Mouse (Mus musculus): ENCODE measurements around the gene Thsd7b. TPM values are rescaled to one million over a fixed set of nuclear protein-coding genes. Genes with fewer than 3 reads are reported as not detected.

Gene Thsd7b
- polyA plus RNA-seq, 1 experiment from 2014 or later, result 0.77 TPM

- Histone ChIP-seq H3K27me3 (no peaks in the 10 kb centered on the region), H3K4me3 (replicated peaks) (no peak overlapping the region), H3K4me1 (no peaks in the 10 kb centered on the region), H3K27ac (no peak overlapping the region), H3K4me2 (no peak overlapping the region), H3K9me3 (replicated peaks) (no peaks in the 10 kb centered on the region), H3K36me3 (no peaks in the 10 kb centered on the region), H3K9ac (no peak overlapping the region)
- no peak for ATAC-seq (replicated peaks; ENCODE audit: low FRiP score)
These were observed 789.0 kb downstream of the Thsd7b start for GRCm38 (mm10) chr1:130062105-130062504.

DNA sequence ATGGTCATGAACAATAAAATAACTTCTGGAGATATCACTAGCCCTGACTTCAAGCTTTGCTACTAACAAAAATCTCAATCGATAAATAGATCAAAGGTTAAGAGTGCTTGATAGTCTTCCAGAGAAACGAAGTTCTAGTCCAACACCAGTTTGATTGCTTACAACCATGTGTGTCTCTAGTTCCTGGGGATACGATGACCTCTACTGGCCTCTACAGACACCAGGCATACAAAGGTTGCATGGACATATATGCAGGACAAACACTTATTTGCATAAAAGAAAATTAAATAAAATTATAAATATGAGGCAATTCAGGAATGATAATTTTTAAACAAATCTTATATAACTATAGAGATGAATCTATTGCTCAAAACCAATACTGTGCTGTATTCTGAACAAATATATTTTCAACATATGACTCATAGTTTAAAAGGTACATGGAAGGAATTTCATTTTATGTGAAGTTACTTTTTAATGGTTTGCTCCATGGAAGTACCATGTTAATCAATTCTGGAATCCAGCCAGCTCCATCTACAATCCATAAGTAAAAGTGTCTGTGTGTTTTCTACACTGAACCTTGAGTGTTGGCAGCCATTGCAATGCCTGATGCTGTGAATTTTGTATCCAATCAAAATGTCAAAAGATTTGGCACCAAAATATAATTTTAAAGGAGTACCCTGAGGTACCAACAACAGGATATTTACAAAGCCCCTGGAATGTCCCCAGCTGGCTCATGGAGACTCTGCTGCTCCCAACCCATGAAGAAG, 793.3 kb downstream of the Thsd7b start:
- Histone ChIP-seq H3K36me3 (no peaks in the 10 kb centered on the region), H3K4me1 (no peaks in the 10 kb centered on the region), H3K4me3 (replicated peaks) (no peak overlapping the region), H3K9me3 (replicated peaks) (no peaks in the 10 kb centered on the region), H3K27ac (no peak overlapping the region), H3K4me2 (no peak overlapping the region), H3K27me3 (no peaks in the 10 kb centered on the region), H3K9ac (no peak overlapping the region)
- no peak for ATAC-seq (replicated peaks; ENCODE audit: low FRiP score)
- WGBS, result 78% methylated on average over 3 of the region's 3 CpGs

GRCm38 (mm10) chr1:130083788-130084187, 810.7 kb downstream of the Thsd7b start:
- Histone ChIP-seq H3K4me2 (no peak overlapping the region), H3K9ac (no peak overlapping the region), H3K9me3 (replicated peaks) (no peaks in the 10 kb centered on the region), H3K27me3 (no peaks in the 10 kb centered on the region), H3K27ac (no peak overlapping the region), H3K36me3 (no peaks in the 10 kb centered on the region), H3K4me1 (no peaks in the 10 kb centered on the region), H3K4me3 (replicated peaks) (no peak overlapping the region)
- WGBS, result 75% methylated on average over 2 of the region's 2 CpGs
- no peak for ATAC-seq (replicated peaks; ENCODE audit: low FRiP score)

- H3K36me3 ChIP-seq, result no peaks in the 10 kb centered on the region
- H3K4me2 ChIP-seq, result no peak overlapping the region
- no peak overlapping the region for H3K27ac ChIP-seq
- H3K4me3 ChIP-seq (replicated peaks), result no peak overlapping the region
- no peaks in the 10 kb centered on the region for H3K4me1 ChIP-seq
- H3K9me3 ChIP-seq (replicated peaks), result no peaks in the 10 kb centered on the region
- ATAC-seq (replicated peaks; ENCODE audit: low FRiP score), result no peak
- WGBS, result 49% methylated on average over 3 of the region's 3 CpGs
- H3K9ac ChIP-seq, result no peak overlapping the region
- no peaks in the 10 kb centered on the region for H3K27me3 ChIP-seq
These were observed 812.1 kb downstream of the Thsd7b start for GRCm38 (mm10) chr1:130085207-130085606.

DNA sequence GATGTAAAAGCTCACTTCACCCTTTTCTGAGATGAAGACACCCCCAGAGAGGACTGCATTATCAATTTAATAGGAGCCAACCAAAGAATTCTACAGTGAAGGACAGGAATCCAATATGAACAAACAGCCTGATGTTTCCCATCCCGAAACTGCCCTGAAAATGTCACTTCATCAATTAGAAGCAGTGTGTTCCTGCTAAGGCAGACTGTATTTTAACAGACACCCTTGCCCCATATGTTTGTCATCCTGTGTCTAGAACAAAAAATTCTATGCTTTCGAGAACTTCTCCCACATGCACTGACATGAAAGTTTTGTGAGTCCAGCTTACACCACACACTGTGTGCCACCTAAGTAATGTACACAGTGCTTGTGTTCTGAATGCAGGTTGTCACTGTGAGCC, 812.8 kb downstream of the Thsd7b start:
- no peaks in the 10 kb centered on the region for H3K4me1 ChIP-seq
- H3K36me3 ChIP-seq, result no peaks in the 10 kb centered on the region
- no peak overlapping the region for H3K9ac ChIP-seq
- no peak overlapping the region for H3K4me2 ChIP-seq
- ATAC-seq (replicated peaks; ENCODE audit: low FRiP score), result no peak
- WGBS, result 81% methylated on average over 2 of the region's 2 CpGs
- H3K9me3 ChIP-seq (replicated peaks), result no peaks in the 10 kb centered on the region
- no peaks in the 10 kb centered on the region for H3K27me3 ChIP-seq
- H3K4me3 ChIP-seq (replicated peaks), result no peak overlapping the region
- H3K27ac ChIP-seq, result no peak overlapping the region

DNA sequence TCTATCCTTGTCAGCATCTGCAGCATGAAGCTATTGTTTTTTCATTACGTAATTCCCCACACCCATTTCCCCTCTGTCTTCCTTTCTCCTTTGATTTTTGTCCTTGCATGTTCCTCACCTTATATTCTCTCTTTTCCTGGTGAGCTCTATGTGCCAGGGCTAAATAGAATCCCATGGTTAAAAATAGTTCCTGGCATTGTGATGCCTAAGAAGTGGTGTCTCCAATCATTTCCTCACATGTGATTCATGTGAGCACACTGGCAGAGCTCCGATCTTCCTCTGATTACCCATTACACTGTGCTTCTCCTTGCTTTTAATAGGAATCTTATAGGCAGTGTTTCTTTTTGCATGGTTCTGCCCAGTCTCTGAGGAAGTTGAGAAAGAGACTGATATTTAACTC, 826.1 kb downstream of the Thsd7b start:
- no peak overlapping the region for H3K27ac ChIP-seq
- no peak overlapping the region for H3K9ac ChIP-seq
- H3K36me3 ChIP-seq, result no peaks in the 10 kb centered on the region
- no peaks in the 10 kb centered on the region for H3K9me3 ChIP-seq (replicated peaks)
- WGBS, result 72% methylated on average over 2 of the region's 2 CpGs
- H3K4me2 ChIP-seq, result no peak overlapping the region
- H3K27me3 ChIP-seq, result no peaks in the 10 kb centered on the region
- no peak overlapping the region for H3K4me3 ChIP-seq (replicated peaks)
- no peak for ATAC-seq (replicated peaks; ENCODE audit: low FRiP score)
- no peaks in the 10 kb centered on the region for H3K4me1 ChIP-seq

- no peak overlapping the region for H3K4me2 ChIP-seq
- no peaks in the 10 kb centered on the region for H3K4me1 ChIP-seq
- no peaks in the 10 kb centered on the region for H3K9me3 ChIP-seq (replicated peaks)
- H3K36me3 ChIP-seq, result no peaks in the 10 kb centered on the region
- no peak overlapping the region for H3K27ac ChIP-seq
- 74% methylated on average over 1 of the region's 1 CpGs for WGBS
- no peak overlapping the region for H3K9ac ChIP-seq
- no peaks in the 10 kb centered on the region for H3K27me3 ChIP-seq
- no peak overlapping the region for H3K4me3 ChIP-seq (replicated peaks)
- no peak for ATAC-seq (replicated peaks; ENCODE audit: low FRiP score)
These were observed 839.6 kb downstream of the Thsd7b start for GRCm38 (mm10) chr1:130112580-130113314.

DNA sequence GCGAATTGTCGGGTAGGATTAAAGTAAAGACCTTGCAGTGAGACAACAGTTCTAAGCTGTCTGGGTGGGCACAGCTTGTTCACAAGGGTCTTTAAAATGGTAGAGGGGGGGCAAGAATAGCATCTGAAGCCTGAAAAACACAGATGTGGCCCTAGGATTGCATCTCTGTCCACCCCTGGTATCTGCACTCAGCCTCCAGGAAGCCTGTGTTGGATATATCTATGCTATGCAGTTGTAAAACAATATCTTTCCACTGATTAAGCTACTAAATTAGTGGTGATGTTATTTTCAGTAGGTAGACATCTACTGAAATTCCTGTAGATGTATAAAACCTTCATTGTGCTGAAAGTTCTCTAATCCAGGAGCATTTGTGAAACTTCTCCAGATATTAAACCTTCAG, 840.4 kb downstream of the Thsd7b start:
- H3K9me3 ChIP-seq (replicated peaks), result no peaks in the 10 kb centered on the region
- WGBS, result 96% methylated on average over 2 of the region's 2 CpGs

DNA sequence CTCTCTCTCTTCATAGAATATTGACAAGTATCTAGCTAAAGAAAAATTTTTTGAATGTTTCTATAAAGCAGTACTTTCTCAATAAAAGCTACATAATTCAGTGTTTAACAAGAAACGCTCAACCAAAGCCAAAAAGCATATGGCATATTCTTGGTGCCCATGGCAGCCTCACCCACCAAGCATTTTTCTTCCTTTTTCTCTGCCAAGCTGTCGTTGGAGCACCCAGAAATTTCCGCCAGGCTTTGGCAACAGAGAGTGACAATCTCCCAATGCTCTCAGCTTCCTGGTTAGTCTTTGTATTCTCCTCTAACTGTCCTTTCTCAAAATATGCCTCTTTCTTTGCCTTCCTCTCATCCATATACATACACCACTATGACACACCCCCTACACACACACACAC, 857.8 kb downstream of the Thsd7b start:
- Histone ChIP-seq H3K27me3 (no peaks in the 10 kb centered on the region), H3K27ac (no peak overlapping the region), H3K4me2 (no peak overlapping the region), H3K9me3 (replicated peaks) (no peaks in the 10 kb centered on the region), H3K36me3 (no peaks in the 10 kb centered on the region), H3K4me1 (no peaks in the 10 kb centered on the region), H3K4me3 (replicated peaks) (no peak overlapping the region), H3K9ac (no peak overlapping the region)
- ATAC-seq (replicated peaks; ENCODE audit: low FRiP score), result no peak
- 83% methylated on average over 3 of the region's 3 CpGs for WGBS

More for the DNA sequence above, 840.4 kb downstream of the Thsd7b start:
- no peaks in the 10 kb centered on the region for H3K4me1 ChIP-seq
- H3K36me3 ChIP-seq, result no peaks in the 10 kb centered on the region
- H3K27me3 ChIP-seq, result no peaks in the 10 kb centered on the region
- no peak overlapping the region for H3K27ac ChIP-seq
- no peak overlapping the region for H3K9ac ChIP-seq
- H3K4me3 ChIP-seq (replicated peaks), result no peak overlapping the region
- no peak for ATAC-seq (replicated peaks; ENCODE audit: low FRiP score)
- H3K4me2 ChIP-seq, result no peak overlapping the region

GRCm38 (mm10) chr1:130166187-130166586, 893.1 kb downstream of the Thsd7b start:
- Histone ChIP-seq H3K9me3 (replicated peaks) (no peaks in the 10 kb centered on the region), H3K27me3 (no peaks in the 10 kb centered on the region), H3K27ac (no peak overlapping the region), H3K4me2 (no peak overlapping the region), H3K4me3 (replicated peaks) (no peak overlapping the region), H3K9ac (no peak overlapping the region), H3K4me1 (no peaks in the 10 kb centered on the region), H3K36me3 (no peaks in the 10 kb centered on the region)
- no peak for ATAC-seq (replicated peaks; ENCODE audit: low FRiP score)

DNA sequence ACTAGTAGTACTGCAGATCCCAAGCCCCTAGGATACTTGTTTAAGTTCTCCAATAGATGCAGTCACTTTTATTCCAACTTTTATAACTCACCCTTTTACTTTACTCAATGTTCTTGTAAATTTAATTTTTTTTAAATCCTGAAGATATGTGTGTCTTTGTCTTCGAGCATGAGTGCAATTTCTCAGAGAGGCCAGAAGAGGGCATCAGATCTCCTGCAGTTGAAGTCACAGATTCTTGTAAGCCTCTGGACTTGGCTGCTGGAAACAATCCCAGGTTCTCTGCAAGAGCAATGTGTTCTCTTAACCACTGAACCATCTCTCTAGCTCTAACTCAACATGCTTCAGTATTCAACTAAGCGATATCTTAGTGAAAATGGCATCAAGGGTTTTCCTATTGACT, 894.2 kb downstream of the Thsd7b start:
- no peak overlapping the region for H3K9ac ChIP-seq
- H3K36me3 ChIP-seq, result no peaks in the 10 kb centered on the region
- H3K27ac ChIP-seq, result no peak overlapping the region
- 73% methylated on average over 2 of the region's 2 CpGs for WGBS
- no peaks in the 10 kb centered on the region for H3K4me1 ChIP-seq
- H3K27me3 ChIP-seq, result no peaks in the 10 kb centered on the region
- no peaks in the 10 kb centered on the region for H3K9me3 ChIP-seq (replicated peaks)
- H3K4me3 ChIP-seq (replicated peaks), result no peak overlapping the region
- no peak overlapping the region for H3K4me2 ChIP-seq
- no peak for ATAC-seq (replicated peaks; ENCODE audit: low FRiP score)

GRCm38 (mm10) chr1:130169875-130170274, 896.8 kb downstream of the Thsd7b start:
- no peaks in the 10 kb centered on the region for H3K9me3 ChIP-seq (replicated peaks)
- no peak for ATAC-seq (replicated peaks; ENCODE audit: low FRiP score)
- 81% methylated on average over 6 of the region's 6 CpGs for WGBS

More at GRCm38 (mm10) chr1:130169875-130170274, 896.8 kb downstream of the Thsd7b start:
- Histone ChIP-seq H3K27ac (no peak overlapping the region), H3K9ac (no peak overlapping the region), H3K4me3 (replicated peaks) (no peak overlapping the region), H3K4me2 (no peak overlapping the region), H3K4me1 (no peaks in the 10 kb centered on the region), H3K27me3 (no peaks in the 10 kb centered on the region), H3K36me3 (no peaks in the 10 kb centered on the region)
